Mouse (Mus musculus) G1E (cell line): ENCODE results near the gene Gstt3.

Experiments used
- CTCF ChIP-seq: IDR thresholded peaks from 2 replicates; pipeline ENCODE4 v1.5.1; 2012; ENCODE audit warnings: low read depth, low read length, inconsistent platforms, mixed read lengths
- GATA2 ChIP-seq: IDR thresholded peaks from 2 replicates; pipeline ENCODE4 v1.6.1; 2012; ENCODE audit warnings: low read depth, low read length, inconsistent platforms, borderline replicate concordance
- POLR2AphosphoS5 ChIP-seq: IDR thresholded peaks from 2 replicates; pipeline ENCODE4 v1.6.1; 2012; ENCODE audit warnings: low read depth, low read length, inconsistent platforms; ENCODE audit not compliant: insufficient replicate concordance

DNA sequence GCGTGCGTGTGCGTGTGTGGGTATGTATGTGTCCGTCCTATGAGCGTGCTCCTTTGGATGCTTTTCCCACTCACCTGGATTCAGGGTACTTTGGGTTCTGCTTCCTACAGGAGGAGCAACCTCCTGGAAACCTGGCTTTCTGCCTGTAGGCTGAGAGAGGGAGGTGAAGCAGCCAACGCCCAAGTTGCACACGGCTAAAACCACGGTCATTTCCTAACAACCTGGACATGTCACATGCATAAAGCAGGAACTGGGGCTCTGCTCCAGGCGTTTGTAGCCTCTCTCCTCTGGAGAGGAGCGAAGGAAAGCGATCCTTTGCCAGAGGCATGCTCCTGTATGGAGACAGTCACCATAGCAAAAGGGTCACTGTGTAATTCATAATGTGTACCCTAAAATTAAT, 24.5 kb downstream of the Gstt3 start:
- no peak for TF ChIP-seq CTCF
- no peak for TF ChIP-seq POLR2AphosphoS5
- TF ChIP-seq GATA2 = no peak
